Mouse (Mus musculus): ENCODE data around the gene Mphosph10.
A peak's percentile ranks its signal among the peaks of the same experiment; 100 is the strongest.

Gene Mphosph10

GRCm38 (mm10) chr7:64349147-64349861, 42.8 kb downstream of the Mphosph10 start:
- DNase-seq = peak; percentile 42 to 43

DNA sequence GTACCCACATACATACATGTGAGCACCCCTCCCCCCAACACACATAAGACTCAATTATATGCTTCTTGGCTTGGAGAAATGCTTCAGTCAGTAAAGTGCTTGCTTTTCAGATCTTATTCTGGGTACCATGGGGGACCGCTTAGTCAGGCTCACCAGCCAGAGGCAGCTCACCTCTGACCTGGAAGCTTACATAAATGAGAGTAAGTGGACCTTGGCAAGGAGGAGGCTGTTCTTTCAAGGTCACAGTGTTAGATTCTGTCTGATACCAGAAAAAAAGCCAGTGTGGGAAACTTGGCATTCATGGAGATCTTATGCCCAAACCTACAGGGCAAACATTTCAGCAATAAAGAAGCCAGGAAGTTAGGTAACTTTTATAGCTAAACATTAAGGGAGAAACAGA, 44.3 kb downstream of the Mphosph10 start:
- no peak for DNase-seq

GRCm38 (mm10) chr7:64332686-64333085, 59.4 kb downstream of the Mphosph10 start:
- DNase-seq = peak in 1 of 2 experiments; percentile 34

GRCm38 (mm10) chr7:64331309-64331708, 60.8 kb downstream of the Mphosph10 start:
- no peak for DNase-seq

- DNase-seq = no peak
Observed at GRCm38 (mm10) chr7:64327486-64327885, 64.6 kb downstream of the Mphosph10 start.

- DNase-seq = peak; percentile 85 to 87
Observed at GRCm38 (mm10) chr7:64326892-64327291, 65.2 kb downstream of the Mphosph10 start.
